ENCODE assay signal across 8 mouse cellular contexts in genomic region chr16:97535808-97536413, GRCm38 (mm10). TPM values are rescaled to one million over a fixed set of nuclear protein-coding genes. Genes with fewer than 3 reads are reported as not detected.
DNase-seq lines count a peak whose midpoint lies in the region; ATAC-seq lines count a peak whose summit lies in the region.

No protein-coding gene starts in this region.

- peak; percentile 70 for DNase-seq in 3T3-L1 (ENCODE audit: low read depth, low spot score)
- DNase-seq in adrenal gland, postnatal 10 days, result peak; percentile 72
- peak; percentile 75 to 79 for DNase-seq in heart, postnatal 10 days
- DNase-seq in kidney, postnatal 25 days, result peak; percentile 79 to 81
- peak; percentile 5 to 46 for DNase-seq in monocyte, adult 2 months (ENCODE audit: low read depth in 1 of 2, low spot score in 2 of 2)
- peak; percentile 59 for DNase-seq in splenic B cell, adult 2 months (ENCODE audit: low read depth, low spot score)

- H3K9ac ChIP-seq in forebrain, embryonic 15.5 days (replicated peaks), result no peak overlapping the region
- H3K9ac ChIP-seq in liver, embryonic 12.5 days, result no peak overlapping the region; the same call in 1 of the 2 replicates

- H3K27me3 ChIP-seq in forebrain, embryonic 15.5 days, result no peaks in the 10 kb centered on the region
- no peaks in the 10 kb centered on the region for H3K27me3 ChIP-seq in liver, embryonic 12.5 days (replicated peaks)
- H3K27me3 ChIP-seq in splenic B cell, adult 2 months (ENCODE audit: control insufficient read depth, insufficient read depth, low read length, poor library complexity, severe bottlenecking), result no peaks in the 10 kb centered on the region

- H3K9me3 ChIP-seq in forebrain, embryonic 15.5 days, result no peaks in the 10 kb centered on the region
- H3K9me3 ChIP-seq in liver, embryonic 12.5 days (replicated peaks), result no peaks in the 10 kb centered on the region

- no peak overlapping the region for H3K4me3 ChIP-seq in forebrain, embryonic 15.5 days
- no peak overlapping the region for H3K4me3 ChIP-seq in liver, embryonic 12.5 days

- peak overlapping the region; percentile 31; the same call in 1 of the 2 replicates for H3K27ac ChIP-seq in forebrain, embryonic 15.5 days (replicated peaks)
- H3K27ac ChIP-seq in liver, embryonic 12.5 days, result peak overlapping the region; percentile 72

- intact Hi-C loops in heart, postnatal 10 days (cut with DNase I), result no loop called here

- peaks cover 17% of the 10 kb centered on the region for H3K4me1 ChIP-seq in forebrain, embryonic 15.5 days
- H3K4me1 ChIP-seq in liver, embryonic 12.5 days, result peaks cover 34% of the 10 kb centered on the region

- WGBS in forebrain, embryonic 15.5 days, result 4% methylated on average over 3 of the region's 3 CpGs
- 9% methylated on average over 3 of the region's 3 CpGs for WGBS in liver, embryonic 12.5 days (ENCODE audit: insufficient replicate concordance)

- H3K36me3 ChIP-seq in forebrain, embryonic 15.5 days, result no peaks in the 10 kb centered on the region
- H3K36me3 ChIP-seq in liver, embryonic 12.5 days, result no peaks in the 10 kb centered on the region
- no peaks in the 10 kb centered on the region for H3K36me3 ChIP-seq in splenic B cell, adult 2 months (ENCODE audit: control insufficient read depth, insufficient read depth, low read length, poor library complexity, severe bottlenecking)

- ATAC-seq in forebrain, embryonic 15.5 days (replicated peaks), result peak; percentile 84
- peak; percentile 50 for ATAC-seq in liver, embryonic 12.5 days

- no peak overlapping the region for H3K4me2 ChIP-seq in forebrain, embryonic 15.5 days (replicated peaks)
- peak overlapping the region; percentile 28 for H3K4me2 ChIP-seq in liver, embryonic 12.5 days

RNA-seq across cellular contexts. Expression of gene Fam3b, which starts 21.3 kb away (rescaled TPM):
- under 1 TPM in 1 of 2 experiments, not detected in 1; 0.36 TPM for total RNA-seq in adrenal gland, postnatal 10 days (2021)
- not detected in 2 replicates for polyA plus RNA-seq in forebrain, embryonic 15.5 days (2015; fragmentation: Nextera tagmentation; extraction: Ambion mirVana)
- total RNA-seq in heart, postnatal 10 days (2021), result not detected
- polyA plus RNA-seq in liver, embryonic 12.5 days (2016; fragmentation: Nextera tagmentation; extraction: Ambion mirVana), result not detected in 2 replicates

Comparison
In these comparisons a context has a peak if more than half of its experiments do, and no peak if none do; other contexts are left out.
1. DNase-seq: peak in every context shown above with its lines; median percentile 80 in kidney, postnatal 25 days; 77 in heart, postnatal 10 days; 72 in adrenal gland, postnatal 10 days; 70 in 3T3-L1; 59 in splenic B cell, adult 2 months; 26 in monocyte, adult 2 months.